Mouse (Mus musculus): ENCODE results near the gene Aqp7. TPM values are rescaled to one million over a fixed set of nuclear protein-coding genes. Genes with fewer than 3 reads are reported as not detected.

The Aqp7 gene
- polyA plus RNA-seq, 1 experiment from 2014 or later: 14.1 TPM

DNA sequence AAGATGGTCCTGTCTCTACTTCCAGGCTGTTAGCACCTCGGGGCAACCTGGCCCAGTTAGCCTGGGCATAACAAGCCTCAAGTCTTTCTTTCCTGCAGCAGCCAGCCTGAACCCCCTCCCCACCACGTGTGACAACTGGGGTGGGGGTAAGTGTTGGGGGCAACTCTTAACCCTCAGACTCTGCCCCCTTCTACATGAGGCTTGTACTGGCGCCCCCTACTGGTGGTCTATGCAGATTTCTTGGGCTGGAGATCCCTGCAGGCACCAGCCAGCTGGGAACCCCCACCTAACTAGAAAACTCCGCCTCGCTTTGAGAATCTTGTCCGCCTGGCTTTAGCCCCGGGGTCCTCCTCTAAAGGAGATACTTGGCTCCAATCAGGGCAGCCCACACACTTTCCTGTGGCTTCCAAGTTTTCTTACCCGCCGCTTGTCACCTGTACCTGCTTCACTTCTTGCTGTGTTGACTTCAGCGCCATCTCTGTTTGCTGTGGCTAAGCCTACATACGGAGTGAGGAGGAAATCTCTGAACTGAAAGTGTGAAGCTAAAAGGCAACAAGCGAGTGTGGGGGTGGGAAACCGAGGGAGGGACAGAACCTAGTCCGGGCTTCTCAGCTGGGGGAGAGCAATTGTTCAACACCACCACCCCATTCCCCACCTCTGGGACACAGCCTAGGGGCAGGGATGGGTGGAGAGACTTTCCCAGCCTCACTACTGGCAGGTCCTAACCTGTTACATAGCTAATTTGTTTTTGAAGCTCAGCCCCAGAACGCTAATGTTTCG lies 16.1 kb upstream of the Aqp7 start:
- Histone ChIP-seq H3K4me2 (replicated peaks; ENCODE audit: low read depth) (peak overlapping the region; percentile 55), H3K4me3 (ENCODE audit: low read depth, low read length) (no peak overlapping the region), H3K27ac (ENCODE audit: low read depth, low read length) (no peak overlapping the region), H3K27me3 (replicated peaks; ENCODE audit: control insufficient read depth, insufficient read depth, low read length) (no peaks in the 10 kb centered on the region), H3K9me3 (ENCODE audit: control insufficient read depth) (no peaks in the 10 kb centered on the region), H3K9ac (ENCODE audit: low read depth, low read length) (no peak overlapping the region; the same call in 1 of the 2 replicates), H3K36me3 (ENCODE audit: control insufficient read depth, insufficient read depth) (no peaks in the 10 kb centered on the region), H3K4me1 (replicated peaks; ENCODE audit: control insufficient read depth, insufficient read depth, low read length) (no peaks in the 10 kb centered on the region)
- no peak for ATAC-seq
- peak; percentile 70 for TF ChIP-seq CTCF (IDR thresholded peaks at IDR 0.05; ENCODE audit: low read depth)
- WGBS: 15% methylated on average over 16 of the region's 16 CpGs

DNA sequence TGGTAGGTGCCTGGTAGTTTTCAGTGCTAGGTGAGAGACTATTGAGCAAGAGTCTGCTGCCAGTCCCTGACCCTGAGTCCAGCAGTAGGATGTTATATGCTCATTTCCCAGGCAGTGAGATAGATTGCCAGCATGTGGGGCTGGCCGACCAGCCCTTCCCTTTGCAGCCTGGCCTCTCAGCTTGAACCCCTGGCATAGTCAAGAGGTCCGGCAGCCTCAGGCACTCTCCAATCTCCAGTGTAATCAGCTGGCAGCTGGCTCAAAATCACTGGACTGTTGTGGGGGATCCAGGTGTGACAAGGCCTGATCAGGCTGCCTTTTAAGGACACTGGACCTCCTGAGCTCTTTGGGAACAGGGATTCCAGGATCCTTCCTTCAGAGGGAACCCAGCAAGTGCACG lies 15.4 kb upstream of the Aqp7 start:
- Histone ChIP-seq H3K4me2 (replicated peaks; ENCODE audit: low read depth) (no peak overlapping the region), H3K4me3 (ENCODE audit: low read depth, low read length) (no peak overlapping the region), H3K4me1 (replicated peaks; ENCODE audit: control insufficient read depth, insufficient read depth, low read length) (no peaks in the 10 kb centered on the region), H3K9ac (ENCODE audit: low read depth, low read length) (no peak overlapping the region), H3K36me3 (ENCODE audit: control insufficient read depth, insufficient read depth) (no peaks in the 10 kb centered on the region), H3K27ac (ENCODE audit: low read depth, low read length) (no peak overlapping the region), H3K27me3 (replicated peaks; ENCODE audit: control insufficient read depth, insufficient read depth, low read length) (no peaks in the 10 kb centered on the region), H3K9me3 (ENCODE audit: control insufficient read depth) (no peaks in the 10 kb centered on the region)
- ATAC-seq: no peak
- no peak for TF ChIP-seq CTCF (IDR thresholded peaks at IDR 0.05; ENCODE audit: low read depth)
- WGBS: 60% methylated on average over 3 of the region's 3 CpGs

DNA sequence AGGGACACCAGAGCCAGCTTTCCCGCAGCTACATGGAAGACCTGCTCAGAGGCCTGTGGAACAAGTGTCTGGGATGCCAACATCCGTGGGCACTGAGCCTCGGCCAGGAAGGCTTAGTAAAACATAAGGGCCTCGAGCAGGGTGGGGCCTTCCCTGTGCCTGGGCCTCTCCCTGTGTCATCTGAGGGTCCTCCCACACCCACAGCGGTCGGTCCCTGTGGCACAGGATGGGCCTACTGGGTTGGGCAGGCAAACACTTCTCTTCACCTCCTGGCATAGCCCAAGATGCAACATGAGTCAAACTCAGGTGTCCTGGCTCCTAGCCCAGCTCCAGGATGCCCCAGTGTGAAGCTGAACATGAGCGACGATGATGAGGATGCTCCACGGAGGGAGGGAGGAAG lies 9.4 kb upstream of the Aqp7 start:
- H3K9ac ChIP-seq (ENCODE audit: low read depth, low read length): no peak overlapping the region
- H3K4me1 ChIP-seq (replicated peaks; ENCODE audit: control insufficient read depth, insufficient read depth, low read length): no peaks in the 10 kb centered on the region
- H3K27ac ChIP-seq (ENCODE audit: low read depth, low read length): no peak overlapping the region
- H3K4me3 ChIP-seq (ENCODE audit: low read depth, low read length): no peak overlapping the region
- H3K27me3 ChIP-seq (replicated peaks; ENCODE audit: control insufficient read depth, insufficient read depth, low read length): no peaks in the 10 kb centered on the region
- no peak for ATAC-seq
- H3K9me3 ChIP-seq (ENCODE audit: control insufficient read depth): no peaks in the 10 kb centered on the region
- TF ChIP-seq CTCF (IDR thresholded peaks at IDR 0.05; ENCODE audit: low read depth): no peak
- no peak overlapping the region for H3K4me2 ChIP-seq (replicated peaks; ENCODE audit: low read depth)
- H3K36me3 ChIP-seq (ENCODE audit: control insufficient read depth, insufficient read depth): no peaks in the 10 kb centered on the region
- 54% methylated on average over 8 of the region's 9 CpGs for WGBS

DNA sequence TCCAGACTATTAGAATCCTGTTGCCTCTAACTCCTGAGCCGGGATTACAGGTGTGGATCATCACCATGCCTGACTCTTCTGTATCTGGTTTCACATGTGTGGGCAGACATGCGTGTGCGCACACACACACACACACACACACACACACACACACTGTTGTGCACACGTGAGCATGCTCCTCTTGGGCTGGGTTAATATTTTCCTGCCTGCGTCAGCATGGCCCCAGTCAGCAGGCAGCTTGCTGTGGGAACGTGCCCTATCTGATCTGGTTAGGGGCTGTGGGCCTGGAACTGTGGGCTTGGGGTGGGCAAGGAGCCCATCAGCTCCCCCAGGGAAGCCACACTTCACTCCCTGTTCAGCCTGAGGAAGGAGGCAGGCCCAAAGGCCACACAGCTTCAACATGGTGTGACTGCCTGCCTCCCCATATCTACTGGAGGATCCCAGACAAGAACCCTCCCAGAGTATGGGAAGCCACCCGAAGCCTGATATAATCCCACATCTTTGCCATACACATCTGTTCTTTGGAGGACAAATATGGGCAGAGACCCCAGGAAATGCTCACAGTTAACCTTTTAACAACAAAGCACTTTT lies 8.9 kb upstream of the Aqp7 start:
- no peak; the same call in 1 of the 2 replicates for ATAC-seq
- Histone ChIP-seq H3K4me3 (ENCODE audit: low read depth, low read length) (no peak overlapping the region), H3K27ac (ENCODE audit: low read depth, low read length) (no peak overlapping the region), H3K9ac (ENCODE audit: low read depth, low read length) (no peak overlapping the region), H3K27me3 (replicated peaks; ENCODE audit: control insufficient read depth, insufficient read depth, low read length) (no peaks in the 10 kb centered on the region), H3K36me3 (ENCODE audit: control insufficient read depth, insufficient read depth) (no peaks in the 10 kb centered on the region), H3K9me3 (ENCODE audit: control insufficient read depth) (no peaks in the 10 kb centered on the region), H3K4me1 (replicated peaks; ENCODE audit: control insufficient read depth, insufficient read depth, low read length) (no peaks in the 10 kb centered on the region), H3K4me2 (replicated peaks; ENCODE audit: low read depth) (no peak overlapping the region)
- WGBS: 63% methylated on average over 7 of the region's 7 CpGs
- TF ChIP-seq CTCF (IDR thresholded peaks at IDR 0.05; ENCODE audit: low read depth): no peak

DNA sequence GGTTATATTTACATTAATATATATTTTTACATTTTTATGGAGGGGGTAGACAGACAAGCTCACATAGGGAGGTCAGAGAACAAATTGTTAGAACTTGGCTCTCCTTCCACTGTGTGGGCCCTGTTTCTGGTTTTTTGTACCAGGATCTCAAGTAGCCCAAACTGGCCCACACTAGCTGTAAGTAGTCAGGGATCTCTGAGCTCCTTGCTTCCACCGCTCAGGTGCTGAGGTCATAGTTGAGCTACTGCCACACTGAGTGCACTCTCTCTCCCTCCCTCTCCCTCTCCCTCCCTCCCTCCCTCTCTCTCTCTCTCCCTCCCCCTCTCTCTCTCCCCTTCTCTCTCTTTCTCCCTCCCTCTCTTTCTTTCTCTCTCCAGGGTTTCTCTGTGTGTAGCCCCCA lies 8.3 kb upstream of the Aqp7 start:
- no peak for TF ChIP-seq CTCF (IDR thresholded peaks at IDR 0.05; ENCODE audit: low read depth)
- H3K4me3 ChIP-seq (ENCODE audit: low read depth, low read length): no peak overlapping the region
- H3K9me3 ChIP-seq (ENCODE audit: control insufficient read depth): no peaks in the 10 kb centered on the region
- H3K27me3 ChIP-seq (replicated peaks; ENCODE audit: control insufficient read depth, insufficient read depth, low read length): no peaks in the 10 kb centered on the region
- H3K4me2 ChIP-seq (replicated peaks; ENCODE audit: low read depth): no peak overlapping the region
- no peak overlapping the region for H3K27ac ChIP-seq (ENCODE audit: low read depth, low read length)
- H3K4me1 ChIP-seq (replicated peaks; ENCODE audit: control insufficient read depth, insufficient read depth, low read length): no peaks in the 10 kb centered on the region
- H3K9ac ChIP-seq (ENCODE audit: low read depth, low read length): no peak overlapping the region
- WGBS: 43% methylated on average over 1 of the region's 1 CpGs
- H3K36me3 ChIP-seq (ENCODE audit: control insufficient read depth, insufficient read depth): no peaks in the 10 kb centered on the region
- ATAC-seq: no peak

DNA sequence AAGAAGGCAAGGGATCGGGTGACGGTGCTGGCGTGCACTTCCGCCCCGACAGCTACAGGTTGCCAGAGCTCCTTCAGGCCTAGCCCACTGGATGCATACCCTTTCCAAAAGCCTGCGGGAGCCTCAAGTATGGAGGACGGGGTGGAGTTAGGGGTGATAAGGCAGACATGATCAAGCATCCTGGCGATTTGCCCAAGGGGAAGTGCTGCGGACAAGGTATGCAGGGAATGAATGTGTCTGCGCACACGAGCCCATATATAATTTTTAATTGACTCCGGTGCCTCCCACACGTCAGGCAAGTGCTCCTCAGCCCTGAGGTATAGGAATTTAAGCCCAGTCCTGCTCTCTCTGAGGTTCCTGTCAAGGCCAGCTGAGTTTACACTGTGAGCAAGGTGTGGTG lies 7.2 kb upstream of the Aqp7 start:
- Histone ChIP-seq H3K4me3 (ENCODE audit: low read depth, low read length) (no peak overlapping the region), H3K4me2 (replicated peaks; ENCODE audit: low read depth) (no peak overlapping the region; the same call in 1 of the 2 replicates), H3K27ac (ENCODE audit: low read depth, low read length) (no peak overlapping the region), H3K9me3 (ENCODE audit: control insufficient read depth) (no peaks in the 10 kb centered on the region), H3K27me3 (replicated peaks; ENCODE audit: control insufficient read depth, insufficient read depth, low read length) (no peaks in the 10 kb centered on the region), H3K4me1 (replicated peaks; ENCODE audit: control insufficient read depth, insufficient read depth, low read length) (no peaks in the 10 kb centered on the region), H3K9ac (ENCODE audit: low read depth, low read length) (no peak overlapping the region), H3K36me3 (ENCODE audit: control insufficient read depth, insufficient read depth) (no peaks in the 10 kb centered on the region)
- TF ChIP-seq CTCF (IDR thresholded peaks at IDR 0.05; ENCODE audit: low read depth): no peak
- no peak for ATAC-seq
- WGBS: 54% methylated on average over 13 of the region's 13 CpGs

All from intestine, postnatal 0 days (tissue).